Mouse (Mus musculus): Measurements from ENCODE around the gene Lhcgr.

GRCm38 (mm10) chr17:88670800-88671199, 121.0 kb downstream of the Lhcgr start:
- no peak for TF ChIP-seq CTCF (IDR thresholded peaks at IDR 0.05 in 2 of 3, conservative IDR thresholded peaks at IDR 0.05 in 1 of 3; ENCODE audit: control insufficient read depth in 1 of 3, insufficient read depth in 1 of 3, low read depth in 2 of 3, low read length in 3 of 3, poor library complexity in 1 of 3, severe bottlenecking in 1 of 3)
- no peak for TF ChIP-seq POLR2A (IDR thresholded peaks at IDR 0.05; ENCODE audit: control insufficient read depth in 1 of 2, insufficient read depth in 1 of 2, low read depth in 1 of 2, low read length in 2 of 2, poor library complexity in 1 of 2)
- no peak for TF ChIP-seq ZNF384 (IDR thresholded peaks at IDR 0.05; ENCODE audit: low read depth, low read length)
- no peak for TF ChIP-seq MAX (IDR thresholded peaks at IDR 0.05; ENCODE audit: low read length)
- no peak for TF ChIP-seq MAZ (IDR thresholded peaks at IDR 0.05; ENCODE audit: low read depth, low read length)
- TF ChIP-seq EP300 (IDR thresholded peaks at IDR 0.05; ENCODE audit: low read depth in 1 of 2, low read length in 2 of 2): no peak
- TF ChIP-seq MEF2A (IDR thresholded peaks at IDR 0.05; ENCODE audit: extremely low read depth, insufficient replicate concordance, low read depth, low read length, poor library complexity, severe bottlenecking): no peak
- TF ChIP-seq RCOR1 (IDR thresholded peaks at IDR 0.05; ENCODE audit: low read depth, low read length): no peak
- TF ChIP-seq E2F4 (IDR thresholded peaks at IDR 0.05; ENCODE audit: borderline replicate concordance, low read depth, low read length): no peak
- no peak for TF ChIP-seq RAD21 (IDR thresholded peaks at IDR 0.05; ENCODE audit: low read depth, low read length)
- TF ChIP-seq HCFC1 (IDR thresholded peaks at IDR 0.05; ENCODE audit: low read depth, low read length): no peak

All from MEL (cell line).